9 mouse cellular contexts compared by ENCODE assay signal in genomic region chr6:23462600-23463280, GRCm38 (mm10).
DNase-seq lines count a peak whose midpoint lies in the region; ATAC-seq and TF ChIP-seq lines count a peak whose summit lies in the region.
"Had no signal": no experiment of that assay in that cellular context is flagged by ENCODE, and none has a peak within 500 bp of the region (broad histone marks: within the 10 kb centered on the region; RNA-seq: fewer than 3 reads in every experiment).

No protein-coding gene starts in this region.

- no peak for ATAC-seq in heart, embryonic 13.5 days (ENCODE audit: extremely low read depth, insufficient number of reproducible peaks, low FRiP score, low TSS enrichment)
- peak; percentile 59; the same call in 1 of the 2 replicates for ATAC-seq in hindbrain, postnatal 0 days
- peak; percentile 65; the same call in 1 of the 2 replicates for ATAC-seq in midbrain, embryonic 13.5 days

- 0 out of 2 replicates have a peak, but pooled peaks cover 2% of the 10 kb centered on the region for H3K4me1 ChIP-seq in heart, embryonic 13.5 days
- no peaks in the 10 kb centered on the region for H3K4me1 ChIP-seq in hindbrain, postnatal 0 days (ENCODE audit: insufficient read depth, low read length)
- H3K4me1 ChIP-seq in midbrain, embryonic 13.5 days (replicated peaks) = no peaks in the 10 kb centered on the region
- H3K4me1 ChIP-seq: stomach, embryonic 15.5 days had no signal

- H3K4me3 ChIP-seq in heart, embryonic 13.5 days = no peak overlapping the region
- no peak overlapping the region for H3K4me3 ChIP-seq in hindbrain, postnatal 0 days (ENCODE audit: low read length)
- no peak overlapping the region for H3K4me3 ChIP-seq in midbrain, embryonic 13.5 days (replicated peaks)
- H3K4me3 ChIP-seq: stomach, embryonic 15.5 days had no signal

- H3K9ac ChIP-seq in heart, embryonic 13.5 days = peak overlapping the region; percentile 47; the same call in 1 of the 2 replicates
- no peak overlapping the region for H3K9ac ChIP-seq in hindbrain, postnatal 0 days (replicated peaks; ENCODE audit: low read length)
- H3K9ac ChIP-seq in midbrain, embryonic 13.5 days (replicated peaks) = no peak overlapping the region
- H3K9ac ChIP-seq: stomach, embryonic 15.5 days had no signal

- intact Hi-C loops in heart, postnatal 25 days (cut with DNase I) = no loop called here

- peak; percentile 58 for TF ChIP-seq CTCF in hindbrain, postnatal 0 days (IDR thresholded peaks at IDR 0.05; ENCODE audit: low read depth)

- no peak overlapping the region for H3K27ac ChIP-seq in heart, embryonic 13.5 days (replicated peaks)
- no peak overlapping the region for H3K27ac ChIP-seq in hindbrain, postnatal 0 days
- no peak overlapping the region for H3K27ac ChIP-seq in midbrain, embryonic 13.5 days
- H3K27ac ChIP-seq: stomach, embryonic 15.5 days had no signal

- H3K36me3 ChIP-seq in heart, embryonic 13.5 days = no peaks in the 10 kb centered on the region
- H3K36me3 ChIP-seq in hindbrain, postnatal 0 days (ENCODE audit: insufficient read depth, low read length) = no peaks in the 10 kb centered on the region
- H3K36me3 ChIP-seq in midbrain, embryonic 13.5 days = no peaks in the 10 kb centered on the region
- H3K36me3 ChIP-seq: stomach, embryonic 15.5 days had no signal

- H3K4me2 ChIP-seq in heart, embryonic 13.5 days = peak overlapping the region; percentile 46
- H3K4me2 ChIP-seq in hindbrain, postnatal 0 days (ENCODE audit: low read depth, low read length) = peak overlapping the region; percentile 23; the same call in 1 of the 2 replicates
- H3K4me2 ChIP-seq in midbrain, embryonic 13.5 days (replicated peaks) = no peak overlapping the region
- H3K4me2 ChIP-seq: stomach, embryonic 15.5 days had no signal

- H3K27me3 ChIP-seq in heart, embryonic 13.5 days (replicated peaks) = no peaks in the 10 kb centered on the region
- no peaks in the 10 kb centered on the region for H3K27me3 ChIP-seq in hindbrain, postnatal 0 days (ENCODE audit: insufficient read depth, low read length)
- peaks cover 4% of the 10 kb centered on the region; the same call in 1 of the 2 replicates for H3K27me3 ChIP-seq in midbrain, embryonic 13.5 days
- H3K27me3 ChIP-seq: stomach, embryonic 15.5 days had no signal

- no peak for DNase-seq in heart, postnatal 25 days (ENCODE audit: low spot score)
- DNase-seq in ES-CJ7 (ENCODE audit: low read depth, low spot score) = peak; percentile 48
- DNase-seq in embryo, embryonic 10 days (ENCODE audit: low spot score) = peak; percentile 54
- peak; percentile 79 for DNase-seq in hindbrain, postnatal 0 days (ENCODE audit: low spot score)
- no peak for DNase-seq in urinary bladder, postnatal 4 days (ENCODE audit: low spot score in 2 of 2)
- no peak for DNase-seq in spleen, postnatal 10 days (ENCODE audit: low spot score in 2 of 2)

- no peaks in the 10 kb centered on the region for H3K9me3 ChIP-seq in heart, embryonic 13.5 days
- H3K9me3 ChIP-seq in hindbrain, postnatal 0 days (ENCODE audit: low read length) = no peaks in the 10 kb centered on the region
- no peaks in the 10 kb centered on the region for H3K9me3 ChIP-seq in midbrain, embryonic 13.5 days
- H3K9me3 ChIP-seq: stomach, embryonic 15.5 days had no signal

- WGBS in heart, embryonic 13.5 days = 23% methylated on average over 8 of the region's 8 CpGs
- 22% methylated on average over 8 of the region's 8 CpGs for WGBS in hindbrain, postnatal 0 days
- WGBS in midbrain, embryonic 13.5 days = 23% methylated on average over 8 of the region's 8 CpGs

Comparison
In these comparisons a context has a peak if more than half of its experiments do, and no peak if none do; other contexts are left out.
1. DNase-seq: peak in ES-CJ7 (single experiment), embryo, embryonic 10 days (single experiment) and hindbrain, postnatal 0 days (single experiment); none in heart, postnatal 25 days (single experiment), urinary bladder, postnatal 4 days (0 of 2) and spleen, postnatal 10 days (0 of 2).